Mouse (Mus musculus) limb, embryonic 11.5 days (tissue): ENCODE results near the gene Ptcra. TPM values are rescaled to one million over a fixed set of nuclear protein-coding genes. Genes with fewer than 3 reads are reported as not detected.
A peak's percentile ranks its signal among the peaks of the same experiment; 100 is the strongest.
"Not testable (repeated sequence)": the region's sequence is repeated elsewhere in the genome, so short reads cannot be mapped to it uniquely, and the experiment has no call there.

Experiments used
- ATAC-seq: fragments of 200-750 bp; cut with Nextera tagmentation; 2 replicates; pipeline ENCODE4 v1.8.0; 2017; ENCODE audit warnings: low read depth; ENCODE audit not compliant: insufficient number of reproducible peaks, low FRiP score, low TSS enrichment
- DNase-seq: peaks from one replicate; pipeline ENCODE4 v3.0.0-alpha.2; 2015; ENCODE audit warnings: low spot score
- H3K27ac ChIP-seq: fragments of 300-500 bp; sonication (generic); replicated peaks from 2 replicates; pipeline ENCODE4 v1.5.1; 2014; ENCODE audit warnings: low read depth, mild to moderate bottlenecking, low read length
- H3K27me3 ChIP-seq: fragments of 300-500 bp; sonication (generic); 2 replicates; pipeline ENCODE4 v1.6.1; 2014; ENCODE audit warnings: mild to moderate bottlenecking, low read length, mixed read lengths; ENCODE audit not compliant: control insufficient read depth, insufficient read depth
- H3K36me3 ChIP-seq: fragments of 300-500 bp; sonication (generic); 2 replicates; pipeline ENCODE4 v1.6.1; 2014; ENCODE audit warnings: mild to moderate bottlenecking, low read length, moderate library complexity, mixed read lengths; ENCODE audit not compliant: control insufficient read depth, insufficient read depth
- H3K4me1 ChIP-seq: fragments of 300-500 bp; sonication (generic); 2 replicates; pipeline ENCODE4 v1.6.1; 2014; ENCODE audit warnings: low read length, mixed read lengths; ENCODE audit not compliant: control insufficient read depth, insufficient read depth
- H3K4me2 ChIP-seq: fragments of 300-500 bp; sonication (generic); 2 replicates; pipeline ENCODE4 v1.6.1; 2014; ENCODE audit warnings: low read depth, mild to moderate bottlenecking, moderate library complexity; ENCODE audit not compliant: severe bottlenecking
- H3K4me3 ChIP-seq: fragments of 300-500 bp; sonication (generic); 2 replicates; pipeline ENCODE4 v1.5.1; 2014; ENCODE audit warnings: low read depth, low read length
- H3K9ac ChIP-seq: fragments of 300-500 bp; sonication (generic); 2 replicates; pipeline ENCODE4 v1.6.1; 2014; ENCODE audit warnings: mild to moderate bottlenecking, low read length
- H3K9me3 ChIP-seq: fragments of 300-500 bp; sonication (generic); 2 replicates; pipeline ENCODE4 v1.6.1; 2016; ENCODE audit warnings: low read length; ENCODE audit not compliant: control insufficient read depth
- WGBS: fragments of 180-500 bp; shearing (Covaris S2); extraction: QIAGEN DNeasy Blood & Tissue Kit; methylation state at CpG from one replicate; pipeline ENCODE4 v1.1.7; 2014; 5-methylcytosine and 5-hydroxymethylcytosine counted together
- polyA plus RNA-seq: library from polyadenylated mRNA; unstranded; fragments of >200 nt; fragmentation: Nextera tagmentation; extraction: Ambion mirVana; gene quantifications from 2 replicates; pipeline ENCODE4 v1.2.1, GENCODE M21; 2014

Gene Ptcra
- polyA plus RNA-seq, 1 experiment from 2014 or later, result 0.91 TPM

GRCm38 (mm10) chr17:46764916-46765315 is 1.4 kb upstream of the Ptcra start:
- H3K4me1 ChIP-seq, result not testable (repeated sequence)
- 66% methylated on average over 8 of the region's 9 CpGs for WGBS

GRCm38 (mm10) chr17:46758753-46759152 is 4.8 kb downstream of the Ptcra start:
- no peaks in the 10 kb centered on the region for H3K27me3 ChIP-seq
- H3K4me2 ChIP-seq, result no peak overlapping the region
- no peaks in the 10 kb centered on the region for H3K36me3 ChIP-seq
- no peak overlapping the region for H3K9ac ChIP-seq
- no peaks in the 10 kb centered on the region for H3K4me1 ChIP-seq
- no peak for DNase-seq
- no peaks in the 10 kb centered on the region for H3K9me3 ChIP-seq
- H3K4me3 ChIP-seq, result no peak overlapping the region
- ATAC-seq, result no peak
- 84% methylated on average over 12 of the region's 12 CpGs for WGBS
- no peak overlapping the region for H3K27ac ChIP-seq

More at GRCm38 (mm10) chr17:46764916-46765315, 1.4 kb upstream of the Ptcra start:
- not testable (repeated sequence) for H3K4me3 ChIP-seq, H3K4me2 ChIP-seq, DNase-seq, H3K9ac ChIP-seq, H3K36me3 ChIP-seq, H3K9me3 ChIP-seq, H3K27me3 ChIP-seq, ATAC-seq, H3K27ac ChIP-seq

DNA sequence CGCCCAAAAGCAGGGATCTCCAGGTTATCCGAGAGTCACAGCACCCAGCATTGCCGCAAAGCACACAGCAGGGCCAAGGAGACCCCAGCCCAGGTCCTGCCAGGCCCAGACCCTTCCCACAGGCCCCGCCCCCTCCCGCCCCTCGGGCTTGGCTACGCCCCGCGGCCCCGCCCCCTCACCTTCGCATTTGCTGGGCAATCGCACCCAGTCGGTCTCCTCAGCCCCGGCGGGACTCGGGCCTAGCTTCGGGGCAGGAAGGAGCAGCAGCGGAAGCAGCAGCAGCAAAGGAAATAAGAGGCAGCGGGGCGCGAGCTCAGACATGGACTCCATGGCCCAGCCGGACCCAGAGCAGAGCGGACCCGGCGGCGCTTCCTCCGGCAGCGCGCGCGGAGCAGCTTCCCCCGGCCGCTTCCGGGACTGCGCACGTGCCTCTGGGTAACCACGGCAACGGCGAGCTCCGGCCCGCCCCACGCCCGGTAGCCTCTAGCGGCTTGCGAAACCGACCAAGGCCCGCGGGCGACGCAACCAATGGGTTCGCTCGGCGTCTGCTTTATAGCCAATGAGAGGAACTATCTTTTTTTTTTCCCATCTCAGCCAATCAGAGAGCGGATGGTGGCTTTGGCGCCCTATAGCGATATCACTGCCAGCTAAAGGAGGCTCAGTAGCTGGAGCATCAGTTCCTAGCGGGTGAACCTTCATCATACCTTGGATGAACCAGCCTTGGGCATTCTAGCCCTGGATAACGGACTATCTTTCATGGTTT is 11.5 kb downstream of the Ptcra start, which contains the start of gene Cnpy3:
Cnpy3 (minus strand) TSS at position 421 of the 763 bp plus-strand sequence.
- peak within 1 kb of the TSS; percentile 67 for H3K9ac ChIP-seq
- under 1% methylated on average over 58 of the region's 58 CpGs for WGBS

GRCm38 (mm10) chr17:46751056-46751793 is 12.3 kb downstream of the Ptcra start:
- DNase-seq (no peak), ATAC-seq (no peak)
- Histone ChIP-seq H3K4me3 (peak overlapping the region; percentile 55), H3K9ac (peak overlapping the region; percentile 67), H3K4me1 (peaks cover 4% of the 10 kb centered on the region), H3K4me2 (peak overlapping the region; percentile 68), H3K9me3 (no peaks in the 10 kb centered on the region; the same call in 1 of the 2 replicates), H3K36me3 (no peaks in the 10 kb centered on the region; the same call in 1 of the 2 replicates), H3K27ac (peak overlapping the region; percentile 44), H3K27me3 (no peaks in the 10 kb centered on the region)
- WGBS, result 28% methylated on average over 16 of the region's 16 CpGs

More for the DNA sequence above, 11.5 kb downstream of the Ptcra start, which contains the start of gene Cnpy3:
- DNase-seq (peak; percentile 99), ATAC-seq (peak; percentile 98)
- no peaks in the 10 kb centered on the region for H3K36me3 ChIP-seq
- no peaks in the 10 kb centered on the region; the same call in 1 of the 2 replicates for H3K9me3 ChIP-seq
- H3K4me1 ChIP-seq, result peaks cover 4% of the 10 kb centered on the region
- peak within 1 kb of the TSS; percentile 45 for H3K27ac ChIP-seq
- H3K4me2 ChIP-seq, result peak within 1 kb of the TSS; percentile 68
- H3K4me3 ChIP-seq, result peak within 1 kb of the TSS; percentile 55
- no peaks in the 10 kb centered on the region for H3K27me3 ChIP-seq

DNA sequence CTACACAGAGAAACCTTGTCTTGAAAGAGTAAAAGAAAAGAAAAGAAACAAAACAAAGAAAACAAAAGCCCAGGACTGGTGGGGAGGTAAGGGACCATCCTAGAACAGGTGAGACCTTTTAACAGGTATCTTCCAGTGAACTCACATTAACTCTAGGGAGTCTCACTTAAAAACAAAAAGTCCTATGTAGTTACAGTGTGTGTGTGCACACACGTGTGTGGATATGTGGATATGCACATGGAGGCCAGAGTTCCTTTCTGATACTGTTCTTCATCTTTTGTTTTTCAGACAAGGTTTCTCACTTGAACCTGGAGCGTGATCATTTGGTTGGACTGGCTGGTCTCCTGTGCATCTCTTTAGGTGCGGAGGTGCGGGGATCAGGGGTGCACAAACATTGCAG is 12.9 kb downstream of the Ptcra start:
- DNase-seq, result no peak
- Histone ChIP-seq H3K4me3 (no peak overlapping the region), H3K9me3 (no peaks in the 10 kb centered on the region; the same call in 1 of the 2 replicates), H3K4me2 (peak overlapping the region; percentile 68), H3K9ac (no peak overlapping the region; the same call in 1 of the 2 replicates), H3K27me3 (no peaks in the 10 kb centered on the region), H3K27ac (no peak overlapping the region), H3K36me3 (peaks cover under 1% of the 10 kb centered on the region; the same call in 1 of the 2 replicates), H3K4me1 (peaks cover 4% of the 10 kb centered on the region)
- no peak for ATAC-seq
- 96% methylated on average over 4 of the region's 4 CpGs for WGBS

DNA sequence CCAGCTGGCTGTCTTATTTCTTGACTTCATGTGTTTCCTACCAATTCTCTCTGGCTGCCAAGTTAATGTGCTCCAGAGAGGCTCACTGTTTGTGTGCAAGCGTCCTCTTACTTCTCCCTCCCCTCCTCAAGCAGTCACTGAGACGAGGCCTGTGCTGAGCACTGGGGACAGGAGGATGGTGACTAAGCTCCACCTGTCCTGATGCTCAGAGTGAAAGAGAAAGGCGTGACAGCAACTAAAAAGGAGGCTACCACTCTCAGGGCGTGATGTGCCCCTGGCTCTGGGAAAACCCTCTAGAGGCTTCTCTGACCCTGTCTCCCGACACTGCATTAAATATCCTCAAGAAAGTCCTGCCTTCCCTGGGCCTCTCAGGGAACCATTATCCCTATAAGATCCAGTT is 14.2 kb downstream of the Ptcra start:
- no peak overlapping the region for H3K4me2 ChIP-seq
- DNase-seq (no peak), ATAC-seq (no peak)

DNA sequence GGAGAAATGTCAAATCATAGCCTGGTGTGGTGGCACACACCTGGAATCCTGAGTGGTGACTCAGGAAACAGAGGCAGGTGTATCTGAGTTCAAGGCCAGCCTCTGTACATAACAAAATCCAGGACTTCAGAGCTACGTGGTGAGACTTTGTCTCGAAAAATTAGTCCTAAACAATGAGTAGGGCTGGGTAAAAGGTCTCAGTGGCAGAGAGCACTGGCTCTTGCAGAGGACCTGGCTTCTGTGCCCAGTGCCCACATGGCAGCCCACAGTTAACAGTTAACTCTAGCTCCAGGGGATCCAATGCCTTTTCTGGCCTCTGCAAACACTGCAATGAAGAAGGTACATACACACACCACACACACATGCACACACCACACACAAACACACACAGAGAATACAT is 15.7 kb downstream of the Ptcra start:
- Histone ChIP-seq H3K4me1 (peaks cover 4% of the 10 kb centered on the region), H3K4me3 (no peak overlapping the region), H3K9me3 (no peaks in the 10 kb centered on the region; the same call in 1 of the 2 replicates), H3K9ac (no peak overlapping the region), H3K27ac (no peak overlapping the region), H3K27me3 (no peaks in the 10 kb centered on the region), H3K36me3 (peaks cover 2% of the 10 kb centered on the region; the same call in 1 of the 2 replicates), H3K4me2 (no peak overlapping the region)
- DNase-seq (no peak), ATAC-seq (no peak)
- WGBS, result 93% methylated on average over 2 of the region's 2 CpGs

More for the DNA sequence above, 14.2 kb downstream of the Ptcra start:
- H3K9ac ChIP-seq, result no peak overlapping the region
- 91% methylated on average over 5 of the region's 5 CpGs for WGBS
- peaks cover 2% of the 10 kb centered on the region; the same call in 1 of the 2 replicates for H3K36me3 ChIP-seq
- peaks cover 4% of the 10 kb centered on the region for H3K4me1 ChIP-seq
- no peak overlapping the region for H3K4me3 ChIP-seq
- H3K27me3 ChIP-seq, result no peaks in the 10 kb centered on the region
- H3K9me3 ChIP-seq, result no peaks in the 10 kb centered on the region; the same call in 1 of the 2 replicates
- H3K27ac ChIP-seq, result no peak overlapping the region

DNA sequence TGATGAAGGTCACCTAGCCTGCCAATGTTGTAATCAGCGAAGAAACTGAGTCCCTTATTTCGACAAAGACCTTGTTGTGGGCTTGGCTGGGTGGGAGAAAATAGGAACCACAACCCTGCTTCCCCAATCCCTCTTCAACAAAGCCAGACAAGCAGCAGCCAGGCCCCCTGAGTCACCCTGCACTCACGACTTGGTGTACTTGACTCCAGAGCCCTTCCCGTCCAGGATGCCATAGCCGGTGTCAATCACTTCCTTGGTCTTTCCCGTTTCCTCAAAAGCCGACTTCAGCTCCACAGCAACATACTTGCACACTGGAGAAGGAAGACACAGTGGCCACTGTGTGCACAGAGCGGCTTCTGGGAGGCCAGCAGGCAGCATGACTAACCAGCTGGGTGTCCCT is 16.3 kb downstream of the Ptcra start:
- H3K27ac ChIP-seq, result no peak overlapping the region
- H3K36me3 ChIP-seq, result peaks cover 2% of the 10 kb centered on the region; the same call in 1 of the 2 replicates
- ATAC-seq, result no peak
- no peaks in the 10 kb centered on the region; the same call in 1 of the 2 replicates for H3K9me3 ChIP-seq
- H3K27me3 ChIP-seq, result no peaks in the 10 kb centered on the region
- 85% methylated on average over 8 of the region's 8 CpGs for WGBS
- H3K9ac ChIP-seq, result no peak overlapping the region
- no peak overlapping the region for H3K4me3 ChIP-seq
- peaks cover 4% of the 10 kb centered on the region for H3K4me1 ChIP-seq
- DNase-seq, result no peak
- H3K4me2 ChIP-seq, result no peak overlapping the region
